Mouse (Mus musculus): ENCODE data around the gene N4bp1. TPM values are rescaled to one million over a fixed set of nuclear protein-coding genes. Genes with fewer than 3 reads are reported as not detected.

N4bp1 gene
- polyA plus RNA-seq (2021), result 35.2 TPM

GRCm38 (mm10) chr8:86884489-86885463 is at the start of gene N4bp1:
TSS of gene N4bp1 (minus strand) at chr8:86885258.
- H3K27me3 ChIP-seq, result no peaks in the 10 kb centered on the region
- CTCF ChIA-PET, result no interaction called here
- TF ChIP-seq CTCF (IDR thresholded peaks at IDR 0.05), result no peak
- DNase-seq (ENCODE audit: low read depth, low spot score), result no peak
- peak; percentile 70 for ATAC-seq
- in situ Hi-C loops (cut with MboI; ENCODE audit: low pct_unique_long_range_greater_than_20kb), result no loop called here
- POLR2A ChIA-PET, result interaction anchor here (1.0 to 1.4 kb wide), 2 partner anchors 15 to 249 kb away, joined by 3 to 5 read pairs; no protein-coding TSS in a partner anchor

GRCm38 (mm10) chr8:86934841-86935240 is 49.8 kb upstream of the N4bp1 start:
- in situ Hi-C loops (cut with MboI; ENCODE audit: low pct_unique_long_range_greater_than_20kb), result loop anchor here (5.0 kb wide), 1 partner anchor 602 kb away; no protein-coding TSS in a partner anchor
- ChIA-PET POLR2A (interaction anchor here (0.6 kb wide), 1 partner anchor 37 kb away, joined by 3 read pairs; no protein-coding TSS in a partner anchor), CTCF (interaction anchor here (3.4 kb wide), 1 partner anchor 602 kb away, joined by 18 read pairs; no protein-coding TSS in a partner anchor)
- no peak for DNase-seq (ENCODE audit: low read depth, low spot score)
- ATAC-seq, result no peak
- no peak for TF ChIP-seq CTCF (IDR thresholded peaks at IDR 0.05)
- peaks cover 37% of the 10 kb centered on the region for H3K27me3 ChIP-seq

- in situ Hi-C loops (cut with MboI; ENCODE audit: low pct_unique_long_range_greater_than_20kb), result loop anchor here (5.0 kb wide), 1 partner anchor 603 kb away; no protein-coding TSS in a partner anchor
These were observed 49.3 kb upstream of the N4bp1 start for GRCm38 (mm10) chr8:86934393-86934792.

GRCm38 (mm10) chr8:86933898-86934297 is 48.8 kb upstream of the N4bp1 start:
- peaks cover 37% of the 10 kb centered on the region for H3K27me3 ChIP-seq
- DNase-seq (ENCODE audit: low read depth, low spot score), result no peak
- no peak for ATAC-seq
- TF ChIP-seq CTCF (IDR thresholded peaks at IDR 0.05), result peak; percentile 91
- ChIA-PET CTCF (interaction anchor here (1.0 kb wide), 1 partner anchor 604 kb away, joined by 3 read pairs; no protein-coding TSS in a partner anchor), POLR2A (no interaction called here)
- in situ Hi-C loops (cut with MboI; ENCODE audit: low pct_unique_long_range_greater_than_20kb), result loop anchor here (5.0 kb wide), 1 partner anchor 603 kb away; no protein-coding TSS in a partner anchor

More at GRCm38 (mm10) chr8:86934393-86934792, 49.3 kb upstream of the N4bp1 start:
- ATAC-seq (no peak), DNase-seq (ENCODE audit: low read depth, low spot score) (no peak)
- peaks cover 37% of the 10 kb centered on the region for H3K27me3 ChIP-seq
- ChIA-PET CTCF (interaction anchor here (3.4 kb wide), 1 partner anchor 602 kb away, joined by 18 read pairs; no protein-coding TSS in a partner anchor), POLR2A (interaction anchor here (0.6 kb wide), 1 partner anchor 36 kb away, joined by 3 read pairs; no protein-coding TSS in a partner anchor)
- no peak for TF ChIP-seq CTCF (IDR thresholded peaks at IDR 0.05)

GRCm38 (mm10) chr8:86926237-86926636 is 41.2 kb upstream of the N4bp1 start:
- TF ChIP-seq CTCF (IDR thresholded peaks at IDR 0.05), result peak; percentile 52
- DNase-seq (ENCODE audit: low read depth, low spot score), result no peak
- no peak for ATAC-seq
- POLR2A ChIA-PET, result no interaction called here
- H3K27me3 ChIP-seq, result peaks cover 15% of the 10 kb centered on the region
- in situ Hi-C loops (cut with MboI; ENCODE audit: low pct_unique_long_range_greater_than_20kb), result no loop called here
- CTCF ChIA-PET, result no interaction called here

GRCm38 (mm10) chr8:86923219-86923835 is 38.3 kb upstream of the N4bp1 start:
- CTCF ChIA-PET, result no interaction called here
- POLR2A ChIA-PET, result no interaction called here
- ATAC-seq, result peak; percentile 82
- in situ Hi-C loops (cut with MboI; ENCODE audit: low pct_unique_long_range_greater_than_20kb), result no loop called here
- TF ChIP-seq CTCF (IDR thresholded peaks at IDR 0.05), result no peak
- no peak for DNase-seq (ENCODE audit: low read depth, low spot score)
- H3K27me3 ChIP-seq, result peaks cover 10% of the 10 kb centered on the region

- H3K27me3 ChIP-seq, result peaks cover 10% of the 10 kb centered on the region
- ATAC-seq, result no peak
- in situ Hi-C loops (cut with MboI; ENCODE audit: low pct_unique_long_range_greater_than_20kb), result no loop called here
- ChIA-PET CTCF (no interaction called here), POLR2A (no interaction called here)
- DNase-seq (ENCODE audit: low read depth, low spot score), result no peak
- no peak for TF ChIP-seq CTCF (IDR thresholded peaks at IDR 0.05)
These were observed 37.6 kb upstream of the N4bp1 start for GRCm38 (mm10) chr8:86922673-86923072.

- TF ChIP-seq CTCF (IDR thresholded peaks at IDR 0.05), result no peak
- in situ Hi-C loops (cut with MboI; ENCODE audit: low pct_unique_long_range_greater_than_20kb), result no loop called here
- peaks cover 4% of the 10 kb centered on the region for H3K27me3 ChIP-seq
- DNase-seq (ENCODE audit: low read depth, low spot score) (no peak), ATAC-seq (no peak)
- POLR2A ChIA-PET, result no interaction called here
- CTCF ChIA-PET, result interaction anchor here (1.7 kb wide), 1 partner anchor 10 kb away, joined by 6 read pairs; no protein-coding TSS in a partner anchor
These were observed 37.1 kb upstream of the N4bp1 start for GRCm38 (mm10) chr8:86922141-86922540.

GRCm38 (mm10) chr8:86920996-86921395 is 35.9 kb upstream of the N4bp1 start:
- CTCF ChIA-PET, result interaction anchor here (1.7 kb wide), 1 partner anchor 11 kb away, joined by 6 read pairs; no protein-coding TSS in a partner anchor
- ATAC-seq (no peak), DNase-seq (ENCODE audit: low read depth, low spot score) (no peak)
- TF ChIP-seq CTCF (IDR thresholded peaks at IDR 0.05), result no peak
- POLR2A ChIA-PET, result no interaction called here
- in situ Hi-C loops (cut with MboI; ENCODE audit: low pct_unique_long_range_greater_than_20kb), result no loop called here
- peaks cover under 1% of the 10 kb centered on the region for H3K27me3 ChIP-seq

- TF ChIP-seq CTCF (IDR thresholded peaks at IDR 0.05), result no peak
- ChIA-PET POLR2A (no interaction called here), CTCF (interaction anchor here (1.4 to 1.7 kb wide), 2 partner anchors 8 to 12 kb away, joined by 3 to 6 read pairs; no protein-coding TSS in a partner anchor)
- DNase-seq (ENCODE audit: low read depth, low spot score) (no peak), ATAC-seq (no peak)
- in situ Hi-C loops (cut with MboI; ENCODE audit: low pct_unique_long_range_greater_than_20kb), result no loop called here
- H3K27me3 ChIP-seq, result peaks cover 3% of the 10 kb centered on the region
These were observed 35.4 kb upstream of the N4bp1 start for GRCm38 (mm10) chr8:86920455-86920854.
